Mouse (Mus musculus) intestine, embryonic 14.5 days (tissue): Measurements from ENCODE around the gene Arl1. TPM values are rescaled to one million over a fixed set of nuclear protein-coding genes. Genes with fewer than 3 reads are reported as not detected.
"Not testable (repeated sequence)": the region's sequence is repeated elsewhere in the genome, so short reads cannot be mapped to it uniquely, and the experiment has no call there.

Source experiments
- ATAC-seq: fragments of 200-750 bp; cut with Nextera tagmentation; replicated peaks from 2 replicates; pipeline ENCODE4 v1.8.0; 2017; ENCODE audit warnings: low read depth, moderate number of reproducible peaks, moderate TSS enrichment, moderate library complexity; ENCODE audit not compliant: low FRiP score, low TSS enrichment
- DNase-seq: peaks from one replicate; pipeline ENCODE4 v3.0.0-alpha.2; 2018; ENCODE audit warnings: low spot score
- H3K27ac ChIP-seq: fragments of 300-500 bp; sonication (generic); 2 replicates; pipeline ENCODE4 v1.5.1; 2014; ENCODE audit warnings: low read depth, mild to moderate bottlenecking, control low read depth
- H3K27me3 ChIP-seq: fragments of 300-500 bp; sonication (generic); replicated peaks from 2 replicates; pipeline ENCODE4 v1.6.1; 2014; ENCODE audit warnings: low read length, control low read depth; ENCODE audit not compliant: control insufficient read depth, insufficient read depth
- H3K36me3 ChIP-seq: fragments of 300-500 bp; sonication (generic); 2 replicates; pipeline ENCODE4 v1.6.1; 2014; ENCODE audit warnings: low read length, control low read depth; ENCODE audit not compliant: control insufficient read depth, insufficient read depth
- H3K4me1 ChIP-seq: fragments of 300-500 bp; sonication (generic); replicated peaks from 2 replicates; pipeline ENCODE4 v1.6.1; 2014; ENCODE audit warnings: low read length, control low read depth, mixed read lengths; ENCODE audit not compliant: control insufficient read depth, insufficient read depth
- H3K4me2 ChIP-seq: fragments of 300-500 bp; sonication (generic); 2 replicates; pipeline ENCODE4 v1.6.1; 2014; ENCODE audit warnings: low read length
- H3K4me3 ChIP-seq: fragments of 300-500 bp; sonication (generic); 2 replicates; pipeline ENCODE4 v1.5.1; 2014; ENCODE audit warnings: low read depth, low read length, control low read depth, mixed read lengths
- H3K9ac ChIP-seq: fragments of 300-500 bp; sonication (generic); 2 replicates; pipeline ENCODE4 v1.6.1; 2014; ENCODE audit warnings: mild to moderate bottlenecking, low read length
- H3K9me3 ChIP-seq: fragments of 300-500 bp; sonication (generic); 2 replicates; pipeline ENCODE4 v1.6.1; 2016; ENCODE audit warnings: low read length, control low read depth; ENCODE audit not compliant: control insufficient read depth
- WGBS: fragments of 180-500 bp; shearing (Covaris S2); extraction: QIAGEN DNeasy Blood & Tissue Kit; methylation state at CpG from one replicate; pipeline ENCODE4 v1.1.7; 2014; 5-methylcytosine and 5-hydroxymethylcytosine counted together
- polyA plus RNA-seq: library from polyadenylated mRNA; unstranded; fragments of >200 nt; fragmentation: Nextera tagmentation; extraction: Ambion mirVana; gene quantifications from 2 replicates; pipeline ENCODE4 v1.2.1, GENCODE M21; 2014

Gene Arl1
- polyA plus RNA-seq, 1 experiment from 2014 or later = 175 TPM

DNA sequence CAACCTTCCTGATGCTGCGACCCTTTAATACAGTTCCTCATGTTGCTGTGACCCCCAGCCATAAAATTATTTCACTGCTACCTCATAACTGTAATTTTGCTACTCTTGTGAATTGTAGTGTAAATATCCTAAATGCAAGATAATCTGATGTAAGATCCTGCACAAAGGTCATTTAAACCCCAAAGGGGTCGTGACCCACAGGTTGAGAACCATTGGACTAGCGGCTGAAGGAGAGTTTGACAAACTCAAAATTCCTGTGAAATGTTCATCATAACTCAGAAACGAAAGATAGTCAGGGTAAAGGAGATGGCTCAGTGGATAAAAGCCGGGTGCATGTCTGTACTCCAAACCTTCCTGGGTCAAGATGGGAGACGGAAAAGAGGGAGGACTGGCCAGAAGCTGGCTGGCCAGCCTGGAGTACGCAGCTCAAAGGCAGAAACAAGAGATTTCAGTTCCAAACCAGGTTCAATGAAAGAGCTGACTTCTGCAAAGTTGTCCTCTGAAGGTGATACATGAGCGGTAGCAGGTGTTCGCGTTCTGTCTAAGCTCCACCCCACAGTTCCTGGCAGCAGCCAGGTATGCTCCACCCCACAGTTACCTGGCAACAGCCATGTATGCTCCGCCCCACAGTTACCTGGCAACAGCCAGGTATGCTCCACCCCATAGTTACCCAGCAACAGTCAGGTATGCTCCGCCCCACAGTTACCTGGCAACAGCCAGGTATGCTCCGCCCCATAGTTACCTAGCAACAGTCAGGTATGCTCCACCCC, 13.5 kb upstream of the Arl1 start:
- DNase-seq (no peak), ATAC-seq (no peak)
- 48% methylated on average over 13 of the region's 13 CpGs for WGBS

DNA sequence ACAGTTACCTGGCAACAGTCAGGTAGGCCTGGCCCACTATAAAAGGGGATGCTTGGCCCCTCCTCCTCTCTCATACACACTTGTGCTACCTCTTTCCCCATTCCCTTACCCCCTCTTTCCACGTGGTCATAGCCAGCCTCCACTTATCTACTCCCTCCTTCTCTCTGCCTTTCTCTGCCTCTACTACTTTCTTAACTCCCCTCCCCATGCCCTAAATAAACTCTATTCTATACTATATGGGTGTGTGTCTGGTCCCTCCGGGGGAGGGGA, 13.0 kb upstream of the Arl1 start:
- H3K9me3 ChIP-seq = no peaks in the 10 kb centered on the region
- H3K4me2 ChIP-seq = no peak overlapping the region
- no peaks in the 10 kb centered on the region for H3K27me3 ChIP-seq
- WGBS = 46% methylated on average over 2 of the region's 2 CpGs
- no peak overlapping the region for H3K9ac ChIP-seq
- no peak overlapping the region for H3K4me3 ChIP-seq
- no peaks in the 10 kb centered on the region for H3K4me1 ChIP-seq
- H3K36me3 ChIP-seq = no peaks in the 10 kb centered on the region
- DNase-seq = no peak
- no peak for ATAC-seq
- no peak overlapping the region for H3K27ac ChIP-seq

More for the DNA sequence above, 13.5 kb upstream of the Arl1 start:
- H3K9ac ChIP-seq = no peak overlapping the region
- H3K4me2 ChIP-seq = no peak overlapping the region
- no peaks in the 10 kb centered on the region for H3K36me3 ChIP-seq
- no peak overlapping the region for H3K4me3 ChIP-seq
- H3K4me1 ChIP-seq = no peaks in the 10 kb centered on the region
- H3K27ac ChIP-seq = no peak overlapping the region
- H3K9me3 ChIP-seq = no peaks in the 10 kb centered on the region
- no peaks in the 10 kb centered on the region for H3K27me3 ChIP-seq

DNA sequence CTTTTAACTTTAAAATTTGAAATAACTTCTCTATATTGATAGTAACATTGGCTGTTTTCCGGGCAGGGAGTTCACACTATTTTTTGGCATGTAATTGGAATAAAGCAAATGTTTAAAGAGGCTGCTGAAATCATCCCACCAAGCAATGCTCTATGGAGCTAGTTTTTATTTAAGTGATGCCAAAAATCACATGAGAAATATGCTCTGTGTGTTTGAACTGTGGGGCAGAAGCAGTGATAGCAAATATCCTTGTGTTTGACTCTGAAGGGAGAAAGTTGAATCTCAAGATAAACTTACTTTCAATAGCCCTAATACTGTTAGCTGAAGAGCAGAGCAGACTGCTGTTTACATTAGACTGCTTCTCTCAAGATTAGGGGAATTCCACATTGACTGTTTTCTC, 11.0 kb upstream of the Arl1 start:
- Histone ChIP-seq H3K4me2 (no peak overlapping the region), H3K4me1 (no peaks in the 10 kb centered on the region), H3K27ac (no peak overlapping the region), H3K9me3 (no peaks in the 10 kb centered on the region), H3K27me3 (no peaks in the 10 kb centered on the region), H3K9ac (no peak overlapping the region), H3K4me3 (no peak overlapping the region), H3K36me3 (no peaks in the 10 kb centered on the region)
- WGBS = 53% methylated on average over 1 of the region's 1 CpGs
- DNase-seq = no peak
- ATAC-seq = no peak

DNA sequence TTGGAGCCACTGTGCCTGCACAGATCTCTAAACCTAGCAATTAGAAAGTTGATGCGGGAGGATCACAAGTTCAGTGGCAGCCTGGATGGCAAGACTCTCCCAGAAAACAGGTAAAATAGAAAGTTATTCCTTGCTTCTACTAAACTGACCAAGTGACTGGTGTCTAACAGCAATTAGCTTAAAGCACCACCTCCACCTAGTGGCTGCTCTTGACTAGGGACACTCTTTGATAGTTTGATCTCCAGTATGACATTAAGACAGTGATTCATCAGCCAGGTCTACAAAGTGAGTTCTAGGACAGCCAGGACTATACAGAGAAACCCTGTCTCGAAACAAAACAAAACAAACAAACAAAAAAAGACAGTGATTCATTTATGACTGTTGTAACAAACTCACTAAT, 5.3 kb upstream of the Arl1 start:
- DNase-seq = no peak
- Histone ChIP-seq H3K9me3 (no peaks in the 10 kb centered on the region), H3K4me1 (peaks cover 3% of the 10 kb centered on the region; the same call in 1 of the 2 replicates), H3K4me2 (no peak overlapping the region), H3K36me3 (no peaks in the 10 kb centered on the region), H3K4me3 (no peak overlapping the region), H3K27me3 (no peaks in the 10 kb centered on the region), H3K27ac (no peak overlapping the region), H3K9ac (no peak overlapping the region)
- no peak for ATAC-seq
- WGBS = 48% methylated on average over 2 of the region's 2 CpGs

DNA sequence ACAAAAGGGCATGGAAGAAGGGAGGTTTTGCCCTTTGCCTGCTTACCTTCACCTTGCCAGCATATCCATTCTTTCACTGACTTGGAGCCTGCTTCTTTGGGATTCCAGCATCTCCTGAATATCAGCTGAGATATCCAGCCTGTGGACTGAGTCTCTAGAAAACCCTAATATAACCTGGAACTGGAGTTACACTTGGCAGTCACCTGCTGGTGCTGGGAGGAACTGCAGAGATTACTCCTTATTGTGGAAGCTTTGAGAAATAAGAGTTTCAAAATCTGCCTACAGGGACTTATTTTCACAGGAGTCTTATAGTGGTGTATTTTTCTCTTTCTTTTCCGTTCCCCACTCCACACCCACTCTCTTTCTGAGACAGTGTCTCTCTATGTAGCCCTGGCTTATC, 3.5 kb upstream of the Arl1 start:
- H3K4me3 ChIP-seq = no peak overlapping the region
- no peaks in the 10 kb centered on the region for H3K36me3 ChIP-seq
- H3K9ac ChIP-seq = no peak overlapping the region
- no peaks in the 10 kb centered on the region for H3K27me3 ChIP-seq
- H3K4me2 ChIP-seq = no peak overlapping the region
- H3K9me3 ChIP-seq = no peaks in the 10 kb centered on the region
- H3K27ac ChIP-seq = no peak overlapping the region
- WGBS = 50% methylated on average over 1 of the region's 1 CpGs
- H3K4me1 ChIP-seq = peaks cover 5% of the 10 kb centered on the region
- peak; percentile 63 for DNase-seq
- no peak for ATAC-seq

DNA sequence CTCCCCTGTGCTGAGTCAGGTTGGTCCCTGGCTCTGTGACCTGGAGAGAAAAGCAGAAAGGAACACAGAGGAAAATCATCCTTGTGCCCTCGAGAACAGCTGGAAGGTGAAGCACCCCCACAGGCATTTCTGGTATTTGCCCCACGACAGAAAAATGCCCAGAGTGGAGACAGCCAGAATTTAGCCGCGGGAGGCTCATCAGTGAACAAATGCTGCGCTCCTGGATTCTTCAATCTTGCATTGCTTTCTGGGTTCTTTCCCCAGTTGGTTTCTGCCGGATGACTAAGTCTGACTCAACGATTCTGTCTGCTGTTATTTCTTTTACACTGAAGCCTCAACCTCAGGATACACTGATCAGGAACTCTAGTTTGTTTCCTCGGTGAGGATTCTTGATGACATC, 2.5 kb upstream of the Arl1 start:
- H3K4me2 ChIP-seq = no peak overlapping the region
- no peaks in the 10 kb centered on the region for H3K27me3 ChIP-seq
- H3K4me1 ChIP-seq = peaks cover 13% of the 10 kb centered on the region
- H3K36me3 ChIP-seq = no peaks in the 10 kb centered on the region
- H3K9ac ChIP-seq = no peak overlapping the region
- no peak for ATAC-seq
- DNase-seq = no peak
- H3K4me3 ChIP-seq = no peak overlapping the region
- no peaks in the 10 kb centered on the region for H3K9me3 ChIP-seq
- 62% methylated on average over 8 of the region's 8 CpGs for WGBS
- H3K27ac ChIP-seq = no peak overlapping the region

DNA sequence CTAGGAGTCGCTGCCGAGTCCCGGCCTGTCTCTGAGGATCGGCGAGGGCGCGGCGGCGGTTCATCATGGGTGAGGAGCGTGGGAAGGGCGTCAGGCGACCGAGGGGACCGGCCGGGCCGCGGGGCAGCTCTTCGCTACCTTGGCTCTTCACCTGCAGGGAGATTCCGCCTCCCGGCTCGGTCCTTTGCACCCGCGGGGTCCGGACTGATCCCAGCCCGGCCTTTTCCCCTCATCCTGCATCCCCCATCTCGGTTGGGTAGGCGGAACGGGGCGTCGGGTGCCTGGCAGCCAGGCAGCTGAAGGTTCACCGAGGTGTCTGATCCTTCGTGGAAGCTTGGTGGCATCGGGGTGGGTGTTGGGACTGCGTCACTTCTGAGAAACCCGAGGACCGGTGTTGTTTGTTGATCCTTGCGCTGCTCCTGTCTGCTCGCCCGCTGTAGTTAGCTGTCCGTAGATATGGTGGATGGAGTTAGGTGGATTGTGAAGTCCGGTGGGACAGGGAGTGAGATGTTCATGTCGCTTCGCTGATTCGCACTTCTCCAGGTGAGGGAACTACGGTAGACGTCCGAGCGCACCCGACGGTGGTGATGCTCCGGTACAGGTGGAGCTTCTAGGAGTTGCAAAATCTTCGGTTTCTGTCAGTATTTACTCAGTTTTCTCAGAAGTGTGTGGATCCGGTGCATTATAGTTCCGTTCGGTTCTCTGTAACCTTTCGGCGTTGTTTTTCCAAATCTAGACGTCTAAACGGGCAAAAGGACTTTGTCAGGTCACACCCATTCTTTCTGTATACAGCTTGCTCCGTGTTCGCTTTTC, 1.0 kb downstream of the Arl1 start:
- Histone ChIP-seq H3K9me3 (no peaks in the 10 kb centered on the region), H3K4me1 (peaks cover 14% of the 10 kb centered on the region), H3K36me3 (peaks cover 17% of the 10 kb centered on the region), H3K27ac (peak overlapping the region; percentile 81), H3K4me2 (peak overlapping the region; percentile 94), H3K4me3 (peak overlapping the region; percentile 99), H3K27me3 (no peaks in the 10 kb centered on the region), H3K9ac (peak overlapping the region; percentile 92)
- WGBS = 2% methylated on average over 61 of the region's 61 CpGs
- peak; percentile 56 for DNase-seq
- ATAC-seq = no peak; the same call in 1 of the 2 replicates

DNA sequence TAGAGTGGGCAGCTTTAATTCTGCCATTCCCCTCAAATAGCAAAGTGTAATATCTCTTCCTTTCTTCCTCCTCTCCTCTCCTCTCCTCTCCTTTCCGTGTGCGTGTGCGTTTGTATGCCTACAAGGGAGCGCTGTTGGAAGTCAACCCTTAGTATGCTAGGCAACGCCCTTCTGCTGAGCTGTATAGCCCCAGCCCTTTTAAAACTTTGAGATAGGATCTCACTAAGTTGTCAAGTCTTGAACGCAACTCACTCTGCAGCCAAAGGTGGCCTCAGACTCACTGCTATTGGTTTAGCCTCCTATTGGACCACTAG, 1.6 kb downstream of the Arl1 start:
- Histone ChIP-seq H3K9ac (peak overlapping the region; percentile 92), H3K9me3 (no peaks in the 10 kb centered on the region), H3K36me3 (peaks cover 22% of the 10 kb centered on the region), H3K27me3 (no peaks in the 10 kb centered on the region), H3K27ac (no peak overlapping the region), H3K4me3 (peak overlapping the region; percentile 99), H3K4me1 (peaks cover 14% of the 10 kb centered on the region), H3K4me2 (peak overlapping the region; percentile 94)
- 17% methylated on average over 6 of the region's 6 CpGs for WGBS
- no peak for DNase-seq
- ATAC-seq = 0 out of 2 replicates have a peak, but pooled peaks have one; percentile 6

DNA sequence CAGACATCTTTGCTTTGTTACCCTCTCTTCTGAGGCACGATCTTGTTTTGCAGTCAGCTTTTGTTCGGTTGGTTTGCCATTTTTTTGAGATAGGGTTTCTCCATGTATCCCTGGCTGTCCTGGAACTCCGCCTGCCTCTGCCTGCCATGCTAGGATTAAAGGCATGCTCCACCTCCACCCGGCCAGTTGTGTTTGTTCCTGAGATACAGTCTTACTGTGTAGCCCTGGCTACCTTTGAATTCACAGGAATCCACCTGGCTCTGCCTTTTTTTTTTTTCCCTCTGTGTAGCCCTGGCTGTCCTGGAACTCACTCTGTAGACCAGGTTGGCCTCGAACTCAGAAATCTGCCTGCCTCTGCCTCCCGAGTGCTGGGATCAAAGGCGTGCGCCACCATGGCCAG, 8.4 kb downstream of the Arl1 start:
- ATAC-seq, H3K27ac ChIP-seq, DNase-seq, H3K4me2 ChIP-seq, H3K4me3 ChIP-seq, H3K27me3 ChIP-seq, H3K9ac ChIP-seq, H3K9me3 ChIP-seq, H3K4me1 ChIP-seq: not testable (repeated sequence)
- H3K36me3 ChIP-seq = peaks cover 75% of the 10 kb centered on the region
- WGBS = 93% methylated on average over 8 of the region's 8 CpGs
